Mouse (Mus musculus) myocyte (in vitro differentiated cells): ENCODE measurements at regions not wholly inside any gene's neighbourhood (a gene's known extent, or its start where the extent isn't known, plus 50 kb on each side); places are given as distances from the start of the nearest gene placed in this dataset.

Experiments used
- H3K27me3 ChIP-seq: one replicate; pipeline ENCODE4 v1.6.1; 2011; ENCODE audit not compliant: control insufficient read depth, insufficient read depth, insufficient read length
- H3K36me3 ChIP-seq: one replicate; pipeline ENCODE4 v1.6.1; 2011; ENCODE audit not compliant: control insufficient read depth, insufficient read depth
- H3K4me2 ChIP-seq: one replicate; pipeline ENCODE4 v1.6.1; 2011; ENCODE audit warnings: low read depth, control low read depth
- H3K4me3 ChIP-seq: one replicate; pipeline ENCODE4 v1.5.1; 2011; ENCODE audit warnings: mild to moderate bottlenecking, control low read depth, moderate library complexity
- H3K79me2 ChIP-seq: one replicate; pipeline ENCODE4 v1.6.1; 2011; ENCODE audit not compliant: control insufficient read depth, insufficient read depth
- H3ac ChIP-seq: one replicate; pipeline ENCODE4 v1.6.1; 2011; ENCODE audit not compliant: control insufficient read depth, insufficient read length
- CEBPB ChIP-seq: IDR thresholded peaks from 2 replicates; pipeline ENCODE4 v1.6.1; 2011; ENCODE audit warnings: mild to moderate bottlenecking, moderate library complexity; ENCODE audit not compliant: poor library complexity, insufficient read depth, severe bottlenecking
- E2F4 ChIP-seq: IDR thresholded peaks from one replicate; pipeline ENCODE4 v1.6.1; 2011; ENCODE audit warnings: mild to moderate bottlenecking, control low read depth, moderate library complexity; ENCODE audit not compliant: insufficient read depth
- MAX ChIP-seq: IDR thresholded peaks from one replicate; pipeline ENCODE4 v1.6.1; 2011; ENCODE audit warnings: low read depth, mild to moderate bottlenecking, control low read depth
- MYOD1 ChIP-seq, 3 experiments: IDR thresholded peaks; one replicate each; pipeline ENCODE4 v1.6.1; 2011; ENCODE audit warnings: control low read depth in 2 of 3, low read depth in 2 of 3, mild to moderate bottlenecking in 2 of 3, moderate library complexity in 1 of 3; ENCODE audit not compliant: insufficient read length in 2 of 3, control insufficient read depth in 1 of 3
- MYOG ChIP-seq, 3 experiments: IDR thresholded peaks; one replicate each; pipeline ENCODE4 v1.6.1; 2011; ENCODE audit warnings: control low read depth in 2 of 3, low read depth in 2 of 3, mild to moderate bottlenecking in 2 of 3; ENCODE audit not compliant: insufficient read length in 2 of 3, control insufficient read depth in 1 of 3, insufficient read depth in 1 of 3
- POLR2A ChIP-seq: IDR thresholded peaks from one replicate; pipeline ENCODE4 v1.6.1; 2011; ENCODE audit warnings: low read depth, mild to moderate bottlenecking, control low read depth, moderate library complexity; ENCODE audit not compliant: insufficient read length
- POLR2AphosphoS2 ChIP-seq: IDR thresholded peaks from one replicate; pipeline ENCODE4 v1.6.1; 2011; ENCODE audit warnings: low read depth, control low read depth; ENCODE audit not compliant: insufficient read length
- REST ChIP-seq: IDR thresholded peaks from one replicate; pipeline ENCODE4 v1.6.1; 2011; ENCODE audit warnings: mild to moderate bottlenecking, control low read depth, moderate library complexity; ENCODE audit not compliant: insufficient read depth, insufficient read length
- SRF ChIP-seq: IDR thresholded peaks from one replicate; pipeline ENCODE4 v1.6.1; 2011; ENCODE audit warnings: low read depth; ENCODE audit not compliant: control insufficient read depth, insufficient read length
- TCF12 ChIP-seq: IDR thresholded peaks from one replicate; pipeline ENCODE4 v1.6.1; 2011; ENCODE audit warnings: mild to moderate bottlenecking, control low read depth; ENCODE audit not compliant: poor library complexity, insufficient read depth, severe bottlenecking
- TCF3 ChIP-seq: IDR thresholded peaks from one replicate; pipeline ENCODE4 v1.6.1; 2011; ENCODE audit warnings: low read depth, control low read depth; ENCODE audit not compliant: insufficient read length
- USF1 ChIP-seq: IDR thresholded peaks from one replicate; pipeline ENCODE4 v1.6.1; 2011; ENCODE audit warnings: low read depth, mild to moderate bottlenecking, control low read depth, moderate library complexity

GRCm38 (mm10) chr14:76641752-76642529 is 85.3 kb upstream of the Serp2 start:
- Histone ChIP-seq H3K79me2 (no peaks in the 10 kb centered on the region), H3K27me3 (no peaks in the 10 kb centered on the region), H3ac (no peak overlapping the region), H3K4me2 (no peak overlapping the region), H3K36me3 (no peaks in the 10 kb centered on the region), H3K4me3 (no peak overlapping the region)
- TF ChIP-seq E2F4 (no peak), TCF12 (no peak), REST (no peak), CEBPB (no peak), USF1 (no peak), POLR2A (no peak), POLR2AphosphoS2 (no peak), MYOD1 (IDR thresholded peaks at IDR 0.05; ENCODE audit: control insufficient read depth in 1 of 3, insufficient read length in 2 of 3, low read depth in 2 of 3) (no peak), SRF (no peak), MYOG (IDR thresholded peaks at IDR 0.05; ENCODE audit: control insufficient read depth in 1 of 3, insufficient read depth in 1 of 3, insufficient read length in 2 of 3, low read depth in 2 of 3) (no peak), TCF3 (no peak)

GRCm38 (mm10) chr14:76633170-76633569 is 76.5 kb upstream of the Serp2 start:
- TF ChIP-seq TCF12: no peak
- TF ChIP-seq MYOG (IDR thresholded peaks at IDR 0.05; ENCODE audit: control insufficient read depth in 1 of 3, insufficient read depth in 1 of 3, insufficient read length in 2 of 3, low read depth in 2 of 3): no peak
- no peak for TF ChIP-seq POLR2AphosphoS2
- no peak for TF ChIP-seq MYOD1 (IDR thresholded peaks at IDR 0.05; ENCODE audit: control insufficient read depth in 1 of 3, insufficient read length in 2 of 3, low read depth in 2 of 3)
- TF ChIP-seq USF1: no peak
- no peak for TF ChIP-seq SRF
- no peak for TF ChIP-seq CEBPB
- no peak overlapping the region for H3K4me2 ChIP-seq
- no peaks in the 10 kb centered on the region for H3K27me3 ChIP-seq
- H3K4me3 ChIP-seq: no peak overlapping the region
- H3ac ChIP-seq: no peak overlapping the region
- no peaks in the 10 kb centered on the region for H3K36me3 ChIP-seq
- no peaks in the 10 kb centered on the region for H3K79me2 ChIP-seq

GRCm38 (mm10) chr14:76632763-76633162 is 76.1 kb upstream of the Serp2 start:
- H3K4me3 ChIP-seq: no peak overlapping the region
- no peak overlapping the region for H3ac ChIP-seq
- no peak for TF ChIP-seq MAX
- no peak for TF ChIP-seq POLR2A
- TF ChIP-seq SRF: no peak
- TF ChIP-seq TCF12: no peak
- TF ChIP-seq MYOD1 (IDR thresholded peaks at IDR 0.05; ENCODE audit: control insufficient read depth in 1 of 3, insufficient read length in 2 of 3, low read depth in 2 of 3): no peak
- no peak for TF ChIP-seq TCF3
- no peak for TF ChIP-seq E2F4
- TF ChIP-seq USF1: no peak
- TF ChIP-seq POLR2AphosphoS2: no peak
- TF ChIP-seq MYOG (IDR thresholded peaks at IDR 0.05; ENCODE audit: control insufficient read depth in 1 of 3, insufficient read depth in 1 of 3, insufficient read length in 2 of 3, low read depth in 2 of 3): no peak
- TF ChIP-seq REST: no peak
- no peak for TF ChIP-seq CEBPB
- H3K27me3 ChIP-seq: no peaks in the 10 kb centered on the region
- no peaks in the 10 kb centered on the region for H3K36me3 ChIP-seq
- no peaks in the 10 kb centered on the region for H3K79me2 ChIP-seq
- H3K4me2 ChIP-seq: no peak overlapping the region

- no peaks in the 10 kb centered on the region for H3K27me3 ChIP-seq
- no peak overlapping the region for H3ac ChIP-seq
- H3K79me2 ChIP-seq: no peaks in the 10 kb centered on the region
- H3K4me3 ChIP-seq: no peak overlapping the region
- no peak overlapping the region for H3K4me2 ChIP-seq
- H3K36me3 ChIP-seq: no peaks in the 10 kb centered on the region
- TF ChIP-seq MYOD1 (IDR thresholded peaks at IDR 0.05; ENCODE audit: control insufficient read depth in 1 of 3, insufficient read length in 2 of 3, low read depth in 2 of 3) (peak; percentile 85 to 99 (median 97)), MYOG (IDR thresholded peaks at IDR 0.05; ENCODE audit: control insufficient read depth in 1 of 3, insufficient read depth in 1 of 3, insufficient read length in 2 of 3, low read depth in 2 of 3) (peak in 2 of 3 experiments; percentile 57 to 67), TCF12 (peak; percentile 67), MAX (no peak), SRF (no peak), CEBPB (peak; percentile 62; the same call in 1 of the 2 replicates), USF1 (no peak), POLR2AphosphoS2 (no peak), TCF3 (peak; percentile 78), POLR2A (no peak), E2F4 (no peak), REST (no peak)
Measured at GRCm38 (mm10) chr14:76631740-76632139, 75.1 kb upstream of the Serp2 start.
